Mouse (Mus musculus): Measurements from ENCODE around the gene Cep290.

The Cep290 gene

GRCm38 (mm10) chr10:100598339-100598738 lies 111.0 kb downstream of the Cep290 start:
- no peak for DNase-seq

- DNase-seq = no peak
Observed at GRCm38 (mm10) chr10:100603511-100603910, 116.2 kb downstream of the Cep290 start.

GRCm38 (mm10) chr10:100604254-100604653 lies 116.9 kb downstream of the Cep290 start:
- DNase-seq = no peak

DNA sequence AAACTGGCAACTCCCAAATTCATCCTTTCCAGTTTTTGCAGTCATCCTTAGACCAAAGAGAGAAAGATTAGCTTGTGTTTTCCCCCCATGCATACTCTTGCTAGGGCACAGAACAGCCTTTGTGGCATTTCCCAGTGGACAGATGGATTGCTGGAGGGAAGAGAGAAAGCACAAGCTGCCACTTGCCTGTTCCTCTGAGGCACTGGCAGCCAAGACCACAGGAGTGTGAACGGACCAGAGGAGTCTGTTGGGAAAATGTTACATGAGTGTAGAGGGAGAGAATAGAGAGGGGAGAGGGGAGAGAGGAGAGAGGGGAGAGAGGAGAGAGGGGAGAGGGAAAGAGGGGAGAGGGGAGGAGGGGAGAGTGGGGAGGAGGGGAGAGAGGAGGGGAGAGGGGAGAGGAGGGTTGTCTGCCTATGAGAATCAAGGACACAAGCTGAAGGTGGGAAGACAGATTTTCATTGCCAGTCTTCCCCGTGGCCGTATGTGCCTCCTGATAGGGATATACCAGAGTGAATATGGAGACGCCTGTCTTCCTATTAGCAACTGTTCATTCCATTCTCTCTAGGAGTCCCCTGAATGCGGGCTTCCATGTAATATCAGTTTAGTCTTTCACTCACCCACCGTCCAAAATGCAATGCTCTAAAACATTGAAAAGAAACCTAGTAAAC lies 130.0 kb downstream of the Cep290 start:
- no peak for DNase-seq

GRCm38 (mm10) chr10:100619474-100619873 lies 132.1 kb downstream of the Cep290 start:
- no peak for DNase-seq

DNA sequence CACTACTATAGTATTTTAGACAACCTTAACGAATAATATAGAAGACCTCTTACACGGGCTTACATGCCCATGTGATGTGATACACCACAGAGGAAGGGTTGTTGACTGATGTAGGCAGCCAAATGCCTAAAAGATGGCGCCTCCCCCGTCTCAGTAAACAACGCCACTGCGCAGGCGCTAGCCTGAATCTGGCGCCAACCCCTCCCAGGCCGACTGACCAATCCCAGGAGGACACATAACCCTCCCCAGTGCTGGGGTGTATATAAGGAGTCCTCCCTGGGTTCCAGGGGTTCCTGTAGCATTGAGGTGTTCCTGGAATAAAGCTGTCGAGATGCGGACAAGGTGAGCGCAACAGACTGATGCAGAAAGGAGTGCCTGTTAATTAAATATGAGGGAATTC lies 132.7 kb downstream of the Cep290 start:
- DNase-seq = no peak

GRCm38 (mm10) chr10:100622494-100622893 lies 135.1 kb downstream of the Cep290 start:
- DNase-seq = no peak

All from thymus, adult 18-20 months (tissue).